Mouse (Mus musculus) hematopoietic multipotent progenitor cell, adult 10-12 weeks (in vitro differentiated cells): ENCODE data around the gene Col2a1. TPM values are rescaled to one million over a fixed set of nuclear protein-coding genes. Genes with fewer than 3 reads are reported as not detected.

Source experiments
- polyA plus RNA-seq: library from polyadenylated mRNA; stranded (reverse); fragments of >175 nt; gene quantifications from 2 replicates; pipeline ENCODE4 v1.2.3, GENCODE M21; 2012; ENCODE audit warnings: low replicate concordance

The Col2a1 gene
- polyA plus RNA-seq: 0.08 and 0.13 TPM in 2 replicates

GRCm38 (mm10) chr15:98003822-98004739, at the start of gene Col2a1:
Col2a1 (minus strand) TSS chr15:98004695.

DNA sequence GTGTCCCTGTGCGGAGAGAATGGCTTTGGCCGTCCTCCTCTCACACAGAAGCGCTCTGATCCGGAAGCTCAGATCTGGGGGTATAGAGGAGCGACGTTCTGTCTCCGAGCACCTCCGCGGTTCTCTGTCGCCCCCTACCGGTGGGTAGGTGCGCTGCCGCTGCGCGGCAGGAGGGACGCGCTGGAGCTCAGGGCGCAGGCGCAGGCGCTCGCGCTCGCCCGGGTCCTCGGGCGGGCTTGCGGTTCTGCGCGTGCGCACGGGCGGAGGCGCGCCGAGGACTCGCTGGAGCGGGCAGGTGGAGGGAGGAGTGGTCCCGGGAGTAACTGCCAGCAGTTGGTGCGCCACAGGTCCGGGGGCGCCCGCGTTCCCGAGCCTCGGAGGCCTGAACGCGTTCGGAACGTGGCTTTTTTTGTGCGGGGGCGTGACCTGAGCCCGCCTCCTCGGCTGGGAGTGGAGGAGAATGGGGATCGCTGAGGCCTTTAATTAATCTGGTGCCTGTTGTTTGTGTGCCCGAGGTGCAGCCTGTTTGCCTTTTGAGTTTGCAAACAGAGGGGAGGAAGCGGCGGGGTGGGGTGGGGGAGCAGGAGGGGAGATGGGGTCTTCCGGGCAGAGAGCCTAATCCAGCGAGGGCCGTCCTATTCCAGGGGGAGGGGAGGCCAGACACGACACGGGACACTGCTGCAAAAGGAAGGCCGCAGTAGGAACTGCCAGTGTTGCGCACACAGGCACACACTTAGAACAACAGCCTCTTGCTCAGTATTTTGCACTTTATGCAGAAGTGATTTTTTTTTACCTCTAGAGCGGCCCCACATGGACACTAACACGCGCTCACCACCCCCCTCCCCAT, 40.3 kb downstream of the Col2a1 start, which contains the start of gene Tmem106c:
TSS of gene Tmem106c (plus strand) at position 212 of the 847 bp plus-strand sequence.

Other genes with a start within 250 kb of the Col2a1 start
- 4.1 and 4.6 TPM in 2 replicates for gene Rapgef3, start 236.7 kb downstream of the Col2a1 start, polyA plus RNA-seq
- 31.6 and 72.2 TPM in 2 replicates for gene Slc48a1, start 226.2 kb downstream of the Col2a1 start, polyA plus RNA-seq
- 195 and 559 TPM in 2 replicates for gene Hdac7, start 160.2 kb downstream of the Col2a1 start, polyA plus RNA-seq
- 0.25 TPM in 2 replicates for gene Vdr, start 94.1 kb downstream of the Col2a1 start, polyA plus RNA-seq
- gene Tmem106c, start 40.5 kb downstream of the Col2a1 start, polyA plus RNA-seq: 10.3 and 20.9 TPM in 2 replicates
- 0.92 and 4.1 TPM in 2 replicates for gene Pfkm, start 87.9 kb upstream of the Col2a1 start, polyA plus RNA-seq
- gene Senp1, start 89.0 kb upstream of the Col2a1 start, polyA plus RNA-seq: 13.0 and 14.5 TPM in 2 replicates
- gene Asb8, start 160.9 kb upstream of the Col2a1 start, polyA plus RNA-seq: 3.5 and 5.5 TPM in 2 replicates
- gene Ccdc184, start 162.5 kb upstream of the Col2a1 start, polyA plus RNA-seq: 0.30 and 0.68 TPM in 2 replicates
- gene Olfr288, start 190.8 kb upstream of the Col2a1 start, polyA plus RNA-seq: not detected in 2 replicates
- not detected in 2 replicates for gene Gm44579, start 216.3 kb upstream of the Col2a1 start, polyA plus RNA-seq
- not detected in 2 replicates for gene Olfr287, start 216.4 kb upstream of the Col2a1 start, polyA plus RNA-seq
- not detected in 2 replicates for gene Olfr286, start 229.8 kb upstream of the Col2a1 start, polyA plus RNA-seq